Mouse (Mus musculus): ENCODE data around the gene Mast1. TPM values are rescaled to one million over a fixed set of nuclear protein-coding genes. Genes with fewer than 3 reads are reported as not detected.

Mast1 gene
- polyA plus RNA-seq, 1 experiment from 2014 or later = 0.08 TPM

GRCm38 (mm10) chr8:84889141-84889540 lies 48.0 kb downstream of the Mast1 start:
- Histone ChIP-seq H3K36me3 (ENCODE audit: insufficient read depth, low read length) (peaks cover 30% of the 10 kb centered on the region), H3K9ac (ENCODE audit: low read depth, low read length) (no peak overlapping the region), H3K4me3 (replicated peaks; ENCODE audit: low read depth, low read length) (no peak overlapping the region), H3K4me1 (replicated peaks; ENCODE audit: insufficient read depth, low read length) (0 out of 2 replicates have a peak, but pooled peaks cover 7% of the 10 kb centered on the region), H3K9me3 (replicated peaks; ENCODE audit: low read length) (no peaks in the 10 kb centered on the region), H3K4me2 (ENCODE audit: low read length) (no peak overlapping the region), H3K27me3 (ENCODE audit: insufficient read depth, low read length) (no peaks in the 10 kb centered on the region), H3K27ac (no peak overlapping the region)
- ATAC-seq (replicated peaks; ENCODE audit: low FRiP score, low read depth) (no peak), DNase-seq (ENCODE audit: low spot score) (no peak)
- no peak for TF ChIP-seq CTCF (IDR thresholded peaks at IDR 0.05; ENCODE audit: low read depth)
- WGBS = 97% methylated on average over 1 of the region's 1 CpGs

GRCm38 (mm10) chr8:84888280-84888679 lies 48.9 kb downstream of the Mast1 start:
- H3K4me1 ChIP-seq (replicated peaks; ENCODE audit: insufficient read depth, low read length) = 0 out of 2 replicates have a peak, but pooled peaks cover 7% of the 10 kb centered on the region
- H3K4me3 ChIP-seq (replicated peaks; ENCODE audit: low read depth, low read length) = no peak overlapping the region
- no peaks in the 10 kb centered on the region for H3K9me3 ChIP-seq (replicated peaks; ENCODE audit: low read length)
- no peak for ATAC-seq (replicated peaks; ENCODE audit: low FRiP score, low read depth)
- 89% methylated on average over 3 of the region's 3 CpGs for WGBS
- no peak for TF ChIP-seq CTCF (IDR thresholded peaks at IDR 0.05; ENCODE audit: low read depth)
- DNase-seq (ENCODE audit: low spot score) = no peak
- no peak overlapping the region for H3K27ac ChIP-seq
- H3K4me2 ChIP-seq (ENCODE audit: low read length) = no peak overlapping the region
- no peak overlapping the region for H3K9ac ChIP-seq (ENCODE audit: low read depth, low read length)
- no peaks in the 10 kb centered on the region for H3K27me3 ChIP-seq (ENCODE audit: insufficient read depth, low read length)
- peaks cover 30% of the 10 kb centered on the region for H3K36me3 ChIP-seq (ENCODE audit: insufficient read depth, low read length)

- DNase-seq (ENCODE audit: low spot score) = no peak
- H3K4me2 ChIP-seq (ENCODE audit: low read length) = no peak overlapping the region
- H3K4me3 ChIP-seq (replicated peaks; ENCODE audit: low read depth, low read length) = no peak overlapping the region
- no peak for ATAC-seq (replicated peaks; ENCODE audit: low FRiP score, low read depth)
- H3K27ac ChIP-seq = no peak overlapping the region
- no peak for TF ChIP-seq CTCF (IDR thresholded peaks at IDR 0.05; ENCODE audit: low read depth)
- H3K9ac ChIP-seq (ENCODE audit: low read depth, low read length) = no peak overlapping the region
- H3K27me3 ChIP-seq (ENCODE audit: insufficient read depth, low read length) = no peaks in the 10 kb centered on the region
- no peaks in the 10 kb centered on the region for H3K9me3 ChIP-seq (replicated peaks; ENCODE audit: low read length)
- no peaks in the 10 kb centered on the region for H3K4me1 ChIP-seq (replicated peaks; ENCODE audit: insufficient read depth, low read length)
- H3K36me3 ChIP-seq (ENCODE audit: insufficient read depth, low read length) = peaks cover 23% of the 10 kb centered on the region
- WGBS = 91% methylated on average over 4 of the region's 4 CpGs
Measured at GRCm38 (mm10) chr8:84884728-84885127, 52.4 kb downstream of the Mast1 start.

GRCm38 (mm10) chr8:84878915-84879314 lies 58.2 kb downstream of the Mast1 start:
- Histone ChIP-seq H3K4me2 (ENCODE audit: low read length) (no peak overlapping the region), H3K27me3 (ENCODE audit: insufficient read depth, low read length) (no peaks in the 10 kb centered on the region), H3K4me1 (replicated peaks; ENCODE audit: insufficient read depth, low read length) (no peaks in the 10 kb centered on the region), H3K4me3 (replicated peaks; ENCODE audit: low read depth, low read length) (no peak overlapping the region), H3K27ac (no peak overlapping the region), H3K9ac (ENCODE audit: low read depth, low read length) (no peak overlapping the region), H3K36me3 (ENCODE audit: insufficient read depth, low read length) (no peaks in the 10 kb centered on the region), H3K9me3 (replicated peaks; ENCODE audit: low read length) (no peaks in the 10 kb centered on the region)
- 84% methylated on average over 1 of the region's 1 CpGs for WGBS
- DNase-seq (ENCODE audit: low spot score) = no peak
- no peak for TF ChIP-seq CTCF (IDR thresholded peaks at IDR 0.05; ENCODE audit: low read depth)
- ATAC-seq (replicated peaks; ENCODE audit: low FRiP score, low read depth) = no peak

GRCm38 (mm10) chr8:84877297-84878035 lies 59.7 kb downstream of the Mast1 start:
- no peak for DNase-seq (ENCODE audit: low spot score)
- WGBS = 88% methylated on average over 3 of the region's 3 CpGs
- no peaks in the 10 kb centered on the region for H3K36me3 ChIP-seq (ENCODE audit: insufficient read depth, low read length)
- H3K4me1 ChIP-seq (replicated peaks; ENCODE audit: insufficient read depth, low read length) = peaks cover 3% of the 10 kb centered on the region
- no peak overlapping the region for H3K4me3 ChIP-seq (replicated peaks; ENCODE audit: low read depth, low read length)
- H3K9ac ChIP-seq (ENCODE audit: low read depth, low read length) = no peak overlapping the region
- no peak overlapping the region for H3K27ac ChIP-seq
- no peaks in the 10 kb centered on the region for H3K27me3 ChIP-seq (ENCODE audit: insufficient read depth, low read length)
- no peak for TF ChIP-seq CTCF (IDR thresholded peaks at IDR 0.05; ENCODE audit: low read depth)
- H3K4me2 ChIP-seq (ENCODE audit: low read length) = no peak overlapping the region
- no peaks in the 10 kb centered on the region for H3K9me3 ChIP-seq (replicated peaks; ENCODE audit: low read length)
- no peak for ATAC-seq (replicated peaks; ENCODE audit: low FRiP score, low read depth)

GRCm38 (mm10) chr8:84874339-84874738 lies 62.8 kb downstream of the Mast1 start:
- TF ChIP-seq CTCF (IDR thresholded peaks at IDR 0.05; ENCODE audit: low read depth) = no peak
- Histone ChIP-seq H3K4me2 (ENCODE audit: low read length) (no peak overlapping the region), H3K4me1 (replicated peaks; ENCODE audit: insufficient read depth, low read length) (peaks cover 9% of the 10 kb centered on the region), H3K9ac (ENCODE audit: low read depth, low read length) (no peak overlapping the region), H3K36me3 (ENCODE audit: insufficient read depth, low read length) (0 out of 2 replicates have a peak, but pooled peaks cover 4% of the 10 kb centered on the region), H3K27me3 (ENCODE audit: insufficient read depth, low read length) (no peaks in the 10 kb centered on the region), H3K9me3 (replicated peaks; ENCODE audit: low read length) (no peaks in the 10 kb centered on the region), H3K27ac (no peak overlapping the region), H3K4me3 (replicated peaks; ENCODE audit: low read depth, low read length) (no peak overlapping the region)
- 89% methylated on average over 3 of the region's 3 CpGs for WGBS
- ATAC-seq (replicated peaks; ENCODE audit: low FRiP score, low read depth) = no peak
- no peak for DNase-seq (ENCODE audit: low spot score)
